Mouse (Mus musculus) thymus, postnatal 4 days (tissue): ENCODE measurements around the gene Mid1.

Experiments used
- DNase-seq: peaks from one replicate; pipeline ENCODE4 v3.0.0; 2021

Gene Mid1

DNA sequence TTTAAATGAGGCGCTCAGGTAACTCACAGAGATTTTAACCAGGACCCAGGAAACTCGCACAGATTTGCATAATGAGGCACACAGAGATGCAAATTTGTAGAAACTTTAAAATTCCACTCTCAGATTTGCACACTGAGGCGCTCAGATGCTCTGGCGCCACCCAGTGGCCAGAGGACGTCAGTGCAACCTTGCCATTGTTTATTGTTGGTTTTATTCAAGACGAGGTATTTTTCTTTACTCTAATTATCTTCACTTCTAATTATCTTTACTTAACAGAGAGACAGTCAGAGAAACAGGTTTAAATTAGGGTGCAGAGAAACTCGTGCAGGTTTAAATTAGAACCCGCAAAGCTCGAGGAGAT, 335.7 kb downstream of the Mid1 start:
- peak; percentile 90 for DNase-seq

DNA sequence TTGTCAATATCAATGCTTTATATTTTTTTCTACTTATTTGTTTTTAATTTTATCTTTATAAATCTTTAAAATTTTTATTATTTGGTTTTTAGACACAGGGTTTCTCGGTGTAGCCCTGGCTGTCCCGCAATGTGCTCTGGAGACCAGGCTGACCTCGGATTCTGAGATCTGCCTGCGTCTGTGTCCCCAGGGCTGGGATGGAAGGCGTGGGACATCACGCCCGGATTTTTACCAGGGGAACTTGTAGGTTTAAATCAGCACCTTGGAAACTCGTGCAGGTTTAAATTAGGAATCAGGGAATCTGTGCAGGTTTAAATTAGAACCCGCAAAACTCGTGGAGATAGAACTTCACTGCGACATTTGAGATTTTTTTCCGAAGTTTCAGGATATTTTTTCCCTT, 336.2 kb downstream of the Mid1 start:
- DNase-seq, result peak; percentile 39

DNA sequence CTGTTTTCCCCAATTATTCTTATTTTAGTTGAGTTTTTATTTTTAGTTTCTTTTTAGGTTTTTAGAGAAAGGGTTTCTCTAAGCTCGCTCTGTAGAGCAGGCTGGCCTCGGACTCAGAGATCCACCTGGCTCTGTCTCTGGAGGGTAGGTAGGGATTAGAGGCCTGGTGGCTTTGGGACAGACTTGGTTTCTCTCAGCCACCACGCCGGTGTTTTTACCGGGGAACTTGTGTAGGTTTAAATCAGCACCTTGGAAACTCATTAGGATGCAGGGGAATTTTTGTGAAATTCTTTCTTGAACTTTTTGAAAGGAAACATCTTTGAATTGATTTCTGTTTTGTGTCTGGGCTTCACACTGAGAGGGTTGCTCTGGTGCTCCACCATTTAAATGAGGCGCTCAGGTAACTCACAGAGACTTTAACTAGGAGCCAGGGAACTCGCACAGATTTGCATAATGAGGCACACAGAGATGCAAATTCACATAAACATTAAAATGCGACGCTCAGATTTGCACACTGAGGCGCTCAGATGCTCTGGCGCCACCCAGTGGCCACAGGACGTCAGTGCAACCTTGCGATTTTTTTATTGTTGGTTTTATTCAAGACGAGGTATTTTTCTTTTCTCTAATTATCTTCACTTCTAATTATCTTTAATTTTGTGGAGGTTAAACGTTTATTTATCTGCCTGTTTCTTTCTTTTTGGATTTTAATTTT, 336.9 kb downstream of the Mid1 start:
- DNase-seq, result peak; percentile 71
